Mouse (Mus musculus): ENCODE results near the gene Col8a2.

Col8a2 gene

GRCm38 (mm10) chr4:126286492-126286891 is at the start of gene Col8a2:
Gene Col8a2, plus strand, starts transcription at chr4:126286793.
- DNase-seq (ENCODE audit: low read depth, low spot score) = no peak

- DNase-seq (ENCODE audit: low read depth, low spot score) = peak; percentile 31
Measured at GRCm38 (mm10) chr4:126237721-126238242, 48.8 kb upstream of the Col8a2 start.

- DNase-seq (ENCODE audit: low read depth, low spot score) = no peak
Measured at GRCm38 (mm10) chr4:126239862-126240475, 46.6 kb upstream of the Col8a2 start.

- no peak for DNase-seq (ENCODE audit: low read depth, low spot score)
Measured at GRCm38 (mm10) chr4:126241956-126242355, 44.6 kb upstream of the Col8a2 start.

GRCm38 (mm10) chr4:126242510-126242909 is 44.1 kb upstream of the Col8a2 start:
- no peak for DNase-seq (ENCODE audit: low read depth, low spot score)

- no peak for DNase-seq (ENCODE audit: low read depth, low spot score)
Measured at GRCm38 (mm10) chr4:126246202-126246889, 40.2 kb upstream of the Col8a2 start.

GRCm38 (mm10) chr4:126248261-126248868 is 38.2 kb upstream of the Col8a2 start:
- DNase-seq (ENCODE audit: low read depth, low spot score) = no peak

- DNase-seq (ENCODE audit: low read depth, low spot score) = no peak
Measured at GRCm38 (mm10) chr4:126250659-126251058, 35.9 kb upstream of the Col8a2 start.

GRCm38 (mm10) chr4:126251655-126252254 is 34.8 kb upstream of the Col8a2 start:
- DNase-seq (ENCODE audit: low read depth, low spot score) = peak; percentile 27

- DNase-seq (ENCODE audit: low read depth, low spot score) = no peak
Measured at GRCm38 (mm10) chr4:126252411-126253237, 34.0 kb upstream of the Col8a2 start.

- DNase-seq (ENCODE audit: low read depth, low spot score) = peak; percentile 66
Measured at GRCm38 (mm10) chr4:126253637-126254272, 32.8 kb upstream of the Col8a2 start.

GRCm38 (mm10) chr4:126254315-126255112 is 32.1 kb upstream of the Col8a2 start:
- no peak for DNase-seq (ENCODE audit: low read depth, low spot score)

- DNase-seq (ENCODE audit: low read depth, low spot score) = peak; percentile 57
Measured at GRCm38 (mm10) chr4:126255113-126256001, 31.2 kb upstream of the Col8a2 start.

- DNase-seq (ENCODE audit: low read depth, low spot score) = peak; percentile 92
Measured at GRCm38 (mm10) chr4:126256131-126256791, 30.3 kb upstream of the Col8a2 start, which contains the start of gene Map7d1. Gene Map7d1, minus strand, starts transcription at chr4:126256343.

GRCm38 (mm10) chr4:126256967-126257881 is 29.4 kb upstream of the Col8a2 start:
- DNase-seq (ENCODE audit: low read depth, low spot score) = peak; percentile 41

- peak; percentile 30 for DNase-seq (ENCODE audit: low read depth, low spot score)
Measured at GRCm38 (mm10) chr4:126259063-126259462, 27.5 kb upstream of the Col8a2 start.

- peak; percentile 82 for DNase-seq (ENCODE audit: low read depth, low spot score)
Measured at GRCm38 (mm10) chr4:126259523-126260160, 27.0 kb upstream of the Col8a2 start.

All from CD4-positive, CD25-positive, alpha-beta regulatory T cell, adult 2 months (primary cell).